Mouse (Mus musculus) ES-Bruce4 (cell line): ENCODE measurements at regions not wholly inside any gene's neighbourhood (a gene's known extent, or its start where the extent isn't known, plus 50 kb on each side); places are given as distances from the start of the nearest gene placed in this dataset.

Source experiments
- CTCF ChIP-seq: IDR thresholded peaks from one replicate; pipeline ENCODE4 v1.8.1; 2011; ENCODE audit warnings: low read depth, low read length
- EP300 ChIP-seq: IDR thresholded peaks from 2 replicates; pipeline ENCODE4 v1.6.1; 2011; ENCODE audit warnings: low read depth, low read length; ENCODE audit not compliant: insufficient read depth
- POLR2A ChIP-seq: IDR thresholded peaks from one replicate; pipeline ENCODE4 v1.8.1; 2011; ENCODE audit warnings: low read length; ENCODE audit not compliant: insufficient read depth

DNA sequence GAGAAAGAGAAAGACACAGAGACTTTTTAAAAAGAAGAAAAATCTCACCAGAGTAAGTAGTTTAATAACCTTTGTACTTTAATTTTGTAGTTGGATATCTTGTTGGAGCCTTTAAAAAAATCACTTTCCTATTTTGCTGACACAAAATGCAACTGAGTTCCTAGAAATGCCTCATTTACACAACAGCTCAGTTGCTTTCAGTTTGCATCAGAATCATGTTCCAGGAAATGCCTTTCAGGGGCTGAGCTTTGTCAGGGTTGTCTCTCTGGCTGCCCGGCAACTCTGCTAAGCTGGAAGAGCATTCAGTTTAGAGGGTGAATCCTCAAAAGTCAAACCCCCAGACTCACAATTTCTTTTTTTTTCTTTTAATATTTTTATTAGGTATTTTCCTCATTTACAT is 60.5 kb upstream of the Gbp6 start:
- TF ChIP-seq EP300 (peak; percentile 68; the same call in 1 of the 2 replicates), CTCF (no peak), POLR2A (no peak)
